Mouse (Mus musculus): Measurements from ENCODE around the gene Upk2.

Gene Upk2

DNA sequence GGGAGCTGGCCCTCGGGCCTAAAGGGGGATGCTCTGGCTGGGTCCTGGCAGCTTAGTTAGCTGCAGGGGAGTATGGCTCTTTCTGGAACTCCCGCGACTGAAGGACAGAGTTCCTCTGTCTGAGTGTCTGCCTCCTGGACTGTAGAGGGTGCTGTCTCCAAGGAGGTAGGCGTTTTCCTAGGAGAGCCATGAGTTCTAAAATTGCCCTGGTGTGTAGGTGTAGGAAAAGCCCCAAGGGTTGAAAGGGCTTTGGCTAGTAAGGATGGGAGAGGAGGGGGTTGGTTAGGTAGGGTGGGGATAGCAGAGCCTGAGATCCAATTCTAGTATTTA is at the start of gene Upk2:
TSS of gene Upk2 (minus strand) at position 86 of the 330 bp plus-strand sequence.
- no peak for DNase-seq (ENCODE audit: low spot score in 2 of 2)

DNA sequence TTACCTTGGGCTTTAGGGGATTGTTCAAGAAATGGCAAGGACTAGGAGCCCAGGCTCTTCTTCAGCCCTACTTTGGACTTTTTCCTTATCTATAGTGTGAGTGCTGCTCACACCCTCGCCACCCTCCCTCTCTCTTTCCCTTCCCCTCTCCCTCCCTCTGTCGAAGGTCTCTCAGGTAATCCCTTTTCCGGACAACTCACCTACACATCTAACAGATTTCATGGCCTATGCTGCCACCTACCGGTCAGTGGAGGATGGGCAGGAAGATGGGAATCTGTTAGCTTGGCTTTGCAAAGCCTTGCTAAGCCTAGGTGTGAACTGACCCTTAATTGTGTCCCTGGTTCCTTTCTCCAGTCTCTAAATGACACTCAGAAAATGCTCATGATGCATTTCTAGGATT is 47.2 kb upstream of the Upk2 start:
- DNase-seq (ENCODE audit: low spot score in 2 of 2), result peak; percentile 77 to 87

DNA sequence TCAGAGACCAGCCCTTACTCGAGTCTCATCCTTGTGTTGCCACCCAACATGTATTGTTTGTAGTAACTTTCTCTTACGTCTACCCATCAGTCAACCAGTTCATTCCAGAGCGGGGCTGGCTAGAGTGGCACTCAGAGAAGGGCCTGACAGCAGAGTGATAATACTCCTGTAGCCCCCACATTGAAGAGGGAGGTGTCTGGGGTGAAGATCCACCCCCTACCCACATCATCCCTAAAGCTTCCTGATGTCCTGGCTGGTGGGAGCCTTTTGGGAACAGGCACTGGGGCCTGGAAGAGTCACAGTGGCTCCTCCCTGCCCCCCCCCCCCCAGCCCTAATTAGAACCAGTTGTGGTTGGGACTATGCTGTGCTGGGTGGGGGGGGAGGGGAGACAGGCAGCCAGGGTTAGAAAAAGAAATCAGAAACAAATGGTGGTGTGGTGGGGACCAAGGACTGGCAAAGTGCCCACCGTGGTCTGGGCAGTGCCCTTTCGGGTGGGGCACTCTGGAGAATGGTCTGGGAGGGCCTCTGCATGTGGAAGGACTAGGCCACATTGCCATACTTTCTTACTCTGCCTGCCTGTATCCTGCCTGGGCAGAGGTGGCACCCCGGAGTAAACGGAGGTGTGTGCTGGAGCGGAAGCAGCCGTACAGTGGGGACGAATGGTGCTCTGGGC is 46.6 kb upstream of the Upk2 start:
- peak in 1 of 2 experiments; percentile 32 for DNase-seq (ENCODE audit: low spot score in 2 of 2)

DNA sequence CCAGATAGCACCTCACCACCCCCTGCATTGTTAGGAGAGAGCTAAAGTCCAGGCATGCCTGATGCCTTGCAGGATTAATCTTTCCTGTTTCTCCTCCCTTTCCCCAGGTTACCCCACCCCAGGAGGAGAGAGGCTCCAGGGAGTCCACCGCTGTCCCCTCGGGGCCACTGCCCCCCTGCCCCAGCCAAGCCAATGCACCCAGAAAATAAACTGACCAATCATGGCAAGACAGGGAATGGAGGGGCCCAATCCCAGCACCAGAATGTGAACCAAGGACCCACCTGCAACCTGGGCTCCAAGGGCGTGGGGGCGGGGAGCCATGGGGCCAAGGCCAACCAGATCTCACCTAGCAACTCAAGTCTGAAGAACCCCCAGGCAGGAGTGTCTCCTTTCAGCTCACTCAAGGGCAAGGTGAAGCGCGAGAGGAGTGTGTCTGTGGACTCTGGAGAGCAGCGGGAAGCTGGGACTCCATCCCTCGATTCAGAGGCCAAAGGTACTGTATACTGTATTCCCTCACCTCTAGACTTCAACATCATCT is 45.9 kb upstream of the Upk2 start:
- peak in 1 of 2 experiments; percentile 27 for DNase-seq (ENCODE audit: low spot score in 2 of 2)

- no peak for DNase-seq (ENCODE audit: low spot score in 2 of 2)
Measured at GRCm38 (mm10) chr9:44500163-44500533, 45.4 kb upstream of the Upk2 start.

- peak; percentile 44 to 45 for DNase-seq (ENCODE audit: low spot score in 2 of 2)
Measured at GRCm38 (mm10) chr9:44499356-44500162, 44.8 kb upstream of the Upk2 start.

- peak; percentile 84 for DNase-seq (ENCODE audit: low spot score in 2 of 2)
Measured at GRCm38 (mm10) chr9:44498421-44499355, 43.9 kb upstream of the Upk2 start.

- peak in 1 of 2 experiments; percentile 23 for DNase-seq (ENCODE audit: low spot score in 2 of 2)
Measured at GRCm38 (mm10) chr9:44497624-44498377, 43.0 kb upstream of the Upk2 start.

GRCm38 (mm10) chr9:44496803-44497461 is 42.2 kb upstream of the Upk2 start:
- DNase-seq (ENCODE audit: low spot score in 2 of 2), result no peak

- DNase-seq (ENCODE audit: low spot score in 2 of 2), result no peak
Measured at GRCm38 (mm10) chr9:44495810-44496344, 41.1 kb upstream of the Upk2 start.

- DNase-seq (ENCODE audit: low spot score in 2 of 2), result peak; percentile 65 to 71
Measured at GRCm38 (mm10) chr9:44494863-44495809, 40.4 kb upstream of the Upk2 start.

DNA sequence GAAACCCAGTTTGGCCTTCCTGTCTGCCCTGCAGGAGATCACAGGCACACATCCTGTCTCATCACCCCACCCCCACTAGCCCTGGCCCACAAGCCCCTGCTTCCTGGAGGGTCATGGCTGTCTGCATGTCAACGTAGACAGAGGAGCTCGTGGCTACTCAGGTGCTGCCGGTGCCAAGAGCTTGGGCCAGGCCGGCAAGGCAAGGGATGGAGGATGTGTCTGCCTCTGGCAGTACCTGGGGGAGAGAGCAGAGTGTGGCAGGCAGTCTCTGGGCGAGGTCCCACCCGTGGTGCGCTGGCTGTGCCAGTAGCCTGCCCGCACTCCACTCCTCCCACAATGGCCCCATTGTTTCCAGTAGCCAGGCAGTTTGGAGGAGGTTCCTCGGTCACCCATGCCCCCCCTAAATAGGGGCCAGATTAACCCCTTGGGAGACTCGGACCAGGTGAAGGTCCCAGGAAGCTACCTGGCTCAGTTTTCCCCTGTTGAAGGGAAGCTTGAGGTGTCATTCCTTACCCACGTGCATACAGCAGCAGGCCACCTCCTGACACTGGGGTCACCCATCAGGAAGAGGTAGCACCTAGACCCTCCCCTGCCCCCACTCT is 39.6 kb upstream of the Upk2 start:
- DNase-seq (ENCODE audit: low spot score in 2 of 2), result peak; percentile 52 to 53

- peak in 1 of 2 experiments; percentile 32 for DNase-seq (ENCODE audit: low spot score in 2 of 2)
Measured at GRCm38 (mm10) chr9:44492631-44493461, 38.1 kb upstream of the Upk2 start.

DNA sequence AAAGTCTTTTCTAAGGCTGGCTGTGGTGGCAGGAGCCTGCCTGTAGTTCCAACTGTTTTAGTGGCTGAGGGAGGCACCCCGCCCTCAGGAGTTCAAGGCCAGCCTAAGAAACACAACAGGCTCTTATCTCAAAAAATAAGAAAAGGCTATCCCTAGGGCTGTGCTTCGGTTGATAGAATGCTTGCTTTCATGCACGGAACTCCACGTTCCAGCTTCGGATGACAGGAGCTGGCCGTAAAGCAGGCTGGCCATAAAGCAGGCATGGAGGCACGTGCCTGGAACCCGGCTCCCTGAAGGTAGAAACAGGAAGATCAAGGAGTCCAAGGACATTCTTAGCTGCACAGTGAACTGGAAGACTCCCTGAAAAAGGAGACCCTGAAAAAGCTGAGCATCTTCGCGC is 36.6 kb upstream of the Upk2 start:
- no peak for DNase-seq (ENCODE audit: low spot score in 2 of 2)

- DNase-seq (ENCODE audit: low spot score in 2 of 2), result no peak
Measured at GRCm38 (mm10) chr9:44490086-44490967, 35.6 kb upstream of the Upk2 start.

GRCm38 (mm10) chr9:44489651-44490085 is 34.9 kb upstream of the Upk2 start:
- DNase-seq (ENCODE audit: low spot score in 2 of 2), result peak; percentile 70 to 71

All from right cerebral cortex, postnatal 10 days (tissue).